Mouse (Mus musculus): ENCODE measurements around the gene Mbtps2.

- TF ChIP-seq CTCF (IDR thresholded peaks at IDR 0.05; ENCODE audit: borderline replicate concordance, extremely low read depth, insufficient read depth, insufficient read length) (no peak), POLR2A (IDR thresholded peaks at IDR 0.05; ENCODE audit: borderline replicate concordance, extremely low read depth, insufficient read depth, insufficient read length, poor library complexity, severe bottlenecking) (no peak)
These were observed 23.8 kb downstream of the Mbtps2 start for GRCm38 (mm10) chrX:157574683-157575082.
